Mouse (Mus musculus): ENCODE data around the gene Spag8. TPM values are rescaled to one million over a fixed set of nuclear protein-coding genes. Genes with fewer than 3 reads are reported as not detected.

Gene Spag8
- total RNA-seq (2017): 0.23 and 0.86 TPM in 2 replicates

GRCm38 (mm10) chr4:43653161-43654015 lies at the start of gene Spag8:
Spag8 (minus strand) TSS chr4:43653594.
- no peak for ATAC-seq (ENCODE audit: extremely low read depth, insufficient number of reproducible peaks, low FRiP score, poor library complexity, severe bottlenecking)

GRCm38 (mm10) chr4:43700707-43701106 lies 47.3 kb upstream of the Spag8 start, which contains the start of gene Olfr70:
Olfr70 (minus strand) TSS chr4:43700807.
- ATAC-seq (ENCODE audit: extremely low read depth, insufficient number of reproducible peaks, low FRiP score, poor library complexity, severe bottlenecking): no peak

GRCm38 (mm10) chr4:43696561-43696960 lies 43.2 kb upstream of the Spag8 start:
- no peak for ATAC-seq (ENCODE audit: extremely low read depth, insufficient number of reproducible peaks, low FRiP score, poor library complexity, severe bottlenecking)

GRCm38 (mm10) chr4:43695249-43695671 lies 41.9 kb upstream of the Spag8 start:
- ATAC-seq (ENCODE audit: extremely low read depth, insufficient number of reproducible peaks, low FRiP score, poor library complexity, severe bottlenecking): no peak

- ATAC-seq (ENCODE audit: extremely low read depth, insufficient number of reproducible peaks, low FRiP score, poor library complexity, severe bottlenecking): no peak
Observed at GRCm38 (mm10) chr4:43694439-43695248, 41.2 kb upstream of the Spag8 start.

- ATAC-seq (ENCODE audit: extremely low read depth, insufficient number of reproducible peaks, low FRiP score, poor library complexity, severe bottlenecking): no peak
Observed at GRCm38 (mm10) chr4:43693806-43694241, 40.4 kb upstream of the Spag8 start.

GRCm38 (mm10) chr4:43691026-43691425 lies 37.6 kb upstream of the Spag8 start:
- ATAC-seq (ENCODE audit: extremely low read depth, insufficient number of reproducible peaks, low FRiP score, poor library complexity, severe bottlenecking): no peak

- ATAC-seq (ENCODE audit: extremely low read depth, insufficient number of reproducible peaks, low FRiP score, poor library complexity, severe bottlenecking): no peak
Observed at GRCm38 (mm10) chr4:43690021-43690420, 36.6 kb upstream of the Spag8 start.

- no peak for ATAC-seq (ENCODE audit: extremely low read depth, insufficient number of reproducible peaks, low FRiP score, poor library complexity, severe bottlenecking)
Observed at GRCm38 (mm10) chr4:43679416-43680043, 26.1 kb upstream of the Spag8 start.

GRCm38 (mm10) chr4:43678541-43678940 lies 25.1 kb upstream of the Spag8 start:
- ATAC-seq (ENCODE audit: extremely low read depth, insufficient number of reproducible peaks, low FRiP score, poor library complexity, severe bottlenecking): no peak

GRCm38 (mm10) chr4:43675608-43676007 lies 22.2 kb upstream of the Spag8 start:
- ATAC-seq (ENCODE audit: extremely low read depth, insufficient number of reproducible peaks, low FRiP score, poor library complexity, severe bottlenecking): no peak

GRCm38 (mm10) chr4:43674974-43675373 lies 21.6 kb upstream of the Spag8 start:
- ATAC-seq (ENCODE audit: extremely low read depth, insufficient number of reproducible peaks, low FRiP score, poor library complexity, severe bottlenecking): no peak

GRCm38 (mm10) chr4:43673703-43674102 lies 20.3 kb upstream of the Spag8 start:
- ATAC-seq (ENCODE audit: extremely low read depth, insufficient number of reproducible peaks, low FRiP score, poor library complexity, severe bottlenecking): no peak

GRCm38 (mm10) chr4:43672070-43672469 lies 18.7 kb upstream of the Spag8 start:
- ATAC-seq (ENCODE audit: extremely low read depth, insufficient number of reproducible peaks, low FRiP score, poor library complexity, severe bottlenecking): peak; percentile 39; the same call in 1 of the 2 replicates

- no peak for ATAC-seq (ENCODE audit: extremely low read depth, insufficient number of reproducible peaks, low FRiP score, poor library complexity, severe bottlenecking)
Observed at GRCm38 (mm10) chr4:43669428-43669794, 16.0 kb upstream of the Spag8 start.

GRCm38 (mm10) chr4:43668782-43669427 lies 15.5 kb upstream of the Spag8 start, which contains the start of the genes Tmem8b and Fam221b:
Tmem8b (plus strand) TSS chr4:43668971.
Fam221b (minus strand) TSS chr4:43669145.
- ATAC-seq (ENCODE audit: extremely low read depth, insufficient number of reproducible peaks, low FRiP score, poor library complexity, severe bottlenecking): peak; percentile 88

GRCm38 (mm10) chr4:43666412-43666811 lies 13.0 kb upstream of the Spag8 start:
- no peak for ATAC-seq (ENCODE audit: extremely low read depth, insufficient number of reproducible peaks, low FRiP score, poor library complexity, severe bottlenecking)

GRCm38 (mm10) chr4:43657146-43657545 lies 3.8 kb upstream of the Spag8 start:
- no peak for ATAC-seq (ENCODE audit: extremely low read depth, insufficient number of reproducible peaks, low FRiP score, poor library complexity, severe bottlenecking)

Data from neutrophil, adult 5-6 weeks (primary cell).